Mouse (Mus musculus): ENCODE results near the gene Dad1. TPM values are rescaled to one million over a fixed set of nuclear protein-coding genes. Genes with fewer than 3 reads are reported as not detected.

Dad1 gene
- polyA plus RNA-seq, 1 experiment from 2014 or later, result 256 TPM

DNA sequence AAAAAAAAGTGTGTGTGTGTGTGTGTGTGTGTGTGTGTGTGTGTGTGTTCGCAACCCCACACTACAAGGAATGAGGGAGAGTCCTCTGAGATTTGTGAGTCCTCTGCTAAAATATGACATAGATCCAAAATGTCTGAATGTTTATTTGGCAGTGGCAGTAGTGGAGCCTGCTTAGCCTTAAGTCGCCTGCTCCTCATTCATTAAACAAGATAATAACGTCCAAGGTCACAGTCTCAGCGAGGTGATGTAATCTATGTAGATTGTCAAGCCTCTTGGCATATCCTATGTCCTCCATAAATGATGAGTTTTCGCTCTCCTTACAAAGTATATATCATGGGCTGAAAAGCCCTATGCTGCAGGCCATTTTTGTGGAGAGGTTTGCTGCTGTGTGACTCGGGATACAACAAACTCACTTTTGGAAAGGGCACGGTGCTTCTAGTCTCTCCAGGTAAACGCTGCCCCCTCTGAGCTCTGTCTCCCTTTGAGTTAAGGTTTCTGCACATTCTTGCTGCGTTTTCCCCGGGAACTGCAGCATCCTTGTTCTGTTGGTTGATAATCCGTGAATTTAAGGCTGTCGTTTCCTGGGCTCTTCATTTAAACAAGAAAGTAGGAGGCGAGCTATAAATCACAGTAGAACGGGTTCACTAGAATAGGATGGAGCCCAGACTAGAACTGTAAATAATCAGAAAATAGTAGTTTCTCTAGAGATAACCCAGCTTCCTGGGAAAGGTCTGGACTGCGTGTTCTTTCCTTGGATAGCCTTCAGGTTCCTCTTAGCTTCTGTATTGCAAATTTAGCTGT lies 47.0 kb downstream of the Dad1 start:
- Histone ChIP-seq H3K36me3 (replicated peaks; ENCODE audit: control insufficient read depth, insufficient read depth, low read depth, low read length) (no peaks in the 10 kb centered on the region), H3K27me3 (ENCODE audit: control insufficient read depth, insufficient read depth, low read length) (no peaks in the 10 kb centered on the region), H3K4me2 (ENCODE audit: low read depth, low read length) (no peak overlapping the region), H3K27ac (replicated peaks; ENCODE audit: low read depth, low read length) (no peak overlapping the region), H3K4me3 (ENCODE audit: low read depth, low read length) (no peak overlapping the region), H3K9ac (replicated peaks; ENCODE audit: low read length) (no peak overlapping the region), H3K4me1 (ENCODE audit: control insufficient read depth, insufficient read depth, low read length) (no peaks in the 10 kb centered on the region), H3K9me3 (replicated peaks; ENCODE audit: control insufficient read depth, low read length) (no peaks in the 10 kb centered on the region)
- ATAC-seq (replicated peaks; ENCODE audit: insufficient number of reproducible peaks, low FRiP score, low TSS enrichment, low read depth) (no peak), DNase-seq (ENCODE audit: low spot score) (no peak)
- 79% methylated on average over 15 of the region's 15 CpGs for WGBS

DNA sequence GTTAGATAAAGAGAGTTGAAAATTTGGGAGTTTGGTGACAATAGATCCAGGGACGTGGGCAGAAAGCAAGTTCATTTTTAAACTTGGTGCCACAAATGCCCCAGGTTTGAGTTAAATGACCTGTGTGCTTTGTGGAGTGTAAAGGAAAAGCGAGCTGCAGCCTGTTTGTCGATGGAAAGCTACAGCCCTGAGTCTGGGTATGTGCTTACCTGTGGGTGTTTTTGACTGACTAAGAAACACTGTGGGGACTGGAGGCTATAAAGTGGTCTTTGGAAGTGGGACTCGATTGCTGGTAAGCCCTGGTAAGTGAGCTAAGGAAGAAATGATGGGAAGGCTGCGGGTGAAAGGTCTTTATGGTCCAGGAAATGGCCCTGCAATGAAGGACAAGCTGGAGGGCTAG lies 47.6 kb downstream of the Dad1 start:
- DNase-seq (ENCODE audit: low spot score), result no peak
- WGBS, result 75% methylated on average over 5 of the region's 5 CpGs
- no peak overlapping the region for H3K9ac ChIP-seq (replicated peaks; ENCODE audit: low read length)
- H3K27me3 ChIP-seq (ENCODE audit: control insufficient read depth, insufficient read depth, low read length), result no peaks in the 10 kb centered on the region
- no peaks in the 10 kb centered on the region for H3K4me1 ChIP-seq (ENCODE audit: control insufficient read depth, insufficient read depth, low read length)
- no peaks in the 10 kb centered on the region for H3K9me3 ChIP-seq (replicated peaks; ENCODE audit: control insufficient read depth, low read length)
- H3K4me3 ChIP-seq (ENCODE audit: low read depth, low read length), result no peak overlapping the region
- no peak overlapping the region for H3K4me2 ChIP-seq (ENCODE audit: low read depth, low read length)
- H3K27ac ChIP-seq (replicated peaks; ENCODE audit: low read depth, low read length), result no peak overlapping the region
- H3K36me3 ChIP-seq (replicated peaks; ENCODE audit: control insufficient read depth, insufficient read depth, low read depth, low read length), result no peaks in the 10 kb centered on the region
- ATAC-seq (replicated peaks; ENCODE audit: insufficient number of reproducible peaks, low FRiP score, low TSS enrichment, low read depth), result no peak

DNA sequence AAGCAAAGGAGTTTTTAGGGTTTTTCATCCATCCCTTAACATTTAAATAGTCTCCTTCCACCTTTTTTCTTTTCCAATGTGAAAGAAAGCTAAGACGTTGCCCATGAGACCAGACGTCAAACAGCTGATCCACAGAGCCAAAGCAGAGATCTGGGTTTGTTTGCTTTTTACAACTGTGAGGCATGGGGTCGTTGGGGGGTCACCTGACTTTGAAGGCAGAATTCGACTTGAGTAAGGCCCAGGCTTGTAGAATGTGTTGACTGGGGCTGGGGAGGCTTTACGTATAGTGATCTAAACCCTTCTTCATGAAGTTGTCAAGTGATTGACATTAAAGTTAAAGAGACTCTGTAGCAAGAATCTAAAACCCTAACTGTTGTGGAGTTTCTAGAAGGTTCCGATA lies 48.0 kb downstream of the Dad1 start:
- no peaks in the 10 kb centered on the region for H3K27me3 ChIP-seq (ENCODE audit: control insufficient read depth, insufficient read depth, low read length)
- ATAC-seq (replicated peaks; ENCODE audit: insufficient number of reproducible peaks, low FRiP score, low TSS enrichment, low read depth) (no peak), DNase-seq (ENCODE audit: low spot score) (peak; percentile 35)
- H3K4me3 ChIP-seq (ENCODE audit: low read depth, low read length), result no peak overlapping the region
- H3K4me2 ChIP-seq (ENCODE audit: low read depth, low read length), result no peak overlapping the region
- no peaks in the 10 kb centered on the region for H3K4me1 ChIP-seq (ENCODE audit: control insufficient read depth, insufficient read depth, low read length)
- H3K36me3 ChIP-seq (replicated peaks; ENCODE audit: control insufficient read depth, insufficient read depth, low read depth, low read length), result no peaks in the 10 kb centered on the region
- no peaks in the 10 kb centered on the region for H3K9me3 ChIP-seq (replicated peaks; ENCODE audit: control insufficient read depth, low read length)
- no peak overlapping the region for H3K9ac ChIP-seq (replicated peaks; ENCODE audit: low read length)
- WGBS, result 50% methylated on average over 6 of the region's 6 CpGs
- H3K27ac ChIP-seq (replicated peaks; ENCODE audit: low read depth, low read length), result no peak overlapping the region

DNA sequence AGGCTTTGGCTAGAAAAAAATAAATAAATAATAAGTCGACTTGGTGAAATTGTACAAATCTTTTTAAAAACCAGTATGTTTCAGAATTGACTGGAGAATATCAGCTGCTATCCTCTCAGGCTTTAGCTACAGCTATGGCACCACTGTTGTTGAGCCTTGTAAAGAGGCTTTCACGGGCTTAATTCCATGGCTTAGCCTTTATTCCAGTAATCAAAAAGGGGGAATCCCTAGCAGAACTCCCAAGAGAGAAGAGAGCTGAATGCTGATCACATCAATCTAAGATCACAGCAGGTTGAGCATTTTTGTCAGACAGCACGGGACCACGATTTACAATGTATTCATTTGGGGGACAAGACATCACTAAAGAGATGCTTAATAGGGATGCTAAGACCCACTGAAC lies 49.1 kb downstream of the Dad1 start:
- no peaks in the 10 kb centered on the region for H3K36me3 ChIP-seq (replicated peaks; ENCODE audit: control insufficient read depth, insufficient read depth, low read depth, low read length)
- no peaks in the 10 kb centered on the region for H3K4me1 ChIP-seq (ENCODE audit: control insufficient read depth, insufficient read depth, low read length)
- H3K27ac ChIP-seq (replicated peaks; ENCODE audit: low read depth, low read length), result no peak overlapping the region
- H3K9me3 ChIP-seq (replicated peaks; ENCODE audit: control insufficient read depth, low read length), result no peaks in the 10 kb centered on the region
- H3K27me3 ChIP-seq (ENCODE audit: control insufficient read depth, insufficient read depth, low read length), result no peaks in the 10 kb centered on the region
- no peak for DNase-seq (ENCODE audit: low spot score)
- H3K9ac ChIP-seq (replicated peaks; ENCODE audit: low read length), result no peak overlapping the region
- no peak for ATAC-seq (replicated peaks; ENCODE audit: insufficient number of reproducible peaks, low FRiP score, low TSS enrichment, low read depth)
- WGBS, result 82% methylated on average over 4 of the region's 4 CpGs
- H3K4me2 ChIP-seq (ENCODE audit: low read depth, low read length), result no peak overlapping the region
- no peak overlapping the region for H3K4me3 ChIP-seq (ENCODE audit: low read depth, low read length)

DNA sequence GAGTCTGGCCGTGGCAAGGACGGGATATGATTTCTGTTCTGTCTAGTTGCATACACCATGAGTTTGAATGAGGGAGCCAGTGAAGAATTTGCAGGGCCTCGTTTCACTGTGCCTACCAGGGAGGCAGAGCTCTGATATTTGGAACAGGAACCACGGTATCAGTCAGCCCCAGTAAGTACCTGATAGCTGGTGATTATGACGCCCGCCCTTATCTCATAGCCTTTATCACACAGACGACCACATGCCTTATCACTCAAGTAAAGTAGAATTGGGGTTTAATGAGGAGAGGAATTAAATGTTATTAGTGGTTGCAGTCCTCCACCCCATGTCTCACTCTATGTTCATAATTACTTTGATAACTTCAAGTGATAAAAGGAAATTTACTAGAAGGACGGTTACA lies 49.6 kb downstream of the Dad1 start:
- 84% methylated on average over 8 of the region's 8 CpGs for WGBS
- DNase-seq (ENCODE audit: low spot score) (no peak), ATAC-seq (replicated peaks; ENCODE audit: insufficient number of reproducible peaks, low FRiP score, low TSS enrichment, low read depth) (no peak)
- no peak overlapping the region for H3K4me3 ChIP-seq (ENCODE audit: low read depth, low read length)
- H3K4me2 ChIP-seq (ENCODE audit: low read depth, low read length), result no peak overlapping the region
- H3K9me3 ChIP-seq (replicated peaks; ENCODE audit: control insufficient read depth, low read length), result no peaks in the 10 kb centered on the region
- no peak overlapping the region for H3K27ac ChIP-seq (replicated peaks; ENCODE audit: low read depth, low read length)
- H3K9ac ChIP-seq (replicated peaks; ENCODE audit: low read length), result no peak overlapping the region
- H3K36me3 ChIP-seq (replicated peaks; ENCODE audit: control insufficient read depth, insufficient read depth, low read depth, low read length), result no peaks in the 10 kb centered on the region
- H3K4me1 ChIP-seq (ENCODE audit: control insufficient read depth, insufficient read depth, low read length), result no peaks in the 10 kb centered on the region
- no peaks in the 10 kb centered on the region for H3K27me3 ChIP-seq (ENCODE audit: control insufficient read depth, insufficient read depth, low read length)

DNA sequence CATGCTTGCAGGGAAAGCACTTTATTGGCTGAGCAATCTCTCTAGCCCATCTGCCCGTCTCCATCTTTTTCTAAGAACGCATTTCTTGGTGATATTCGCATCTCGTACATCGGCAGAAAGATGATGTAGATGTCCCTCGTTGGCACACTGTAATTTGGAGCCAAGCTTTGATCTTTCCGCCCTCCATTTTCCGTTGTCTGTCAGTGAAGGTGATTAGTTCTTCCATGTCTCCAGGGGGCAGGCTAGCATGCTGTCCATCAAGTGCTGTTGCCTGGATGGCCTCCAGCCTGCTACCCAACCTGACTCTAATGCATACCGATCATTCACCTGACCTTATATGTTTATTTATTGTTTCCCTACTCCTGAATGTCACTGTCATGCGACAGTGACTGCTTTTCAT lies 50.1 kb downstream of the Dad1 start:
- DNase-seq (ENCODE audit: low spot score) (no peak), ATAC-seq (replicated peaks; ENCODE audit: insufficient number of reproducible peaks, low FRiP score, low TSS enrichment, low read depth) (no peak)
- H3K4me1 ChIP-seq (ENCODE audit: control insufficient read depth, insufficient read depth, low read length), result no peaks in the 10 kb centered on the region
- H3K27me3 ChIP-seq (ENCODE audit: control insufficient read depth, insufficient read depth, low read length), result no peaks in the 10 kb centered on the region
- H3K36me3 ChIP-seq (replicated peaks; ENCODE audit: control insufficient read depth, insufficient read depth, low read depth, low read length), result no peaks in the 10 kb centered on the region
- no peak overlapping the region for H3K4me2 ChIP-seq (ENCODE audit: low read depth, low read length)
- H3K9me3 ChIP-seq (replicated peaks; ENCODE audit: control insufficient read depth, low read length), result no peaks in the 10 kb centered on the region
- H3K4me3 ChIP-seq (ENCODE audit: low read depth, low read length), result no peak overlapping the region
- no peak overlapping the region for H3K27ac ChIP-seq (replicated peaks; ENCODE audit: low read depth, low read length)
- no peak overlapping the region for H3K9ac ChIP-seq (replicated peaks; ENCODE audit: low read length)
- WGBS, result 84% methylated on average over 10 of the region's 10 CpGs

DNA sequence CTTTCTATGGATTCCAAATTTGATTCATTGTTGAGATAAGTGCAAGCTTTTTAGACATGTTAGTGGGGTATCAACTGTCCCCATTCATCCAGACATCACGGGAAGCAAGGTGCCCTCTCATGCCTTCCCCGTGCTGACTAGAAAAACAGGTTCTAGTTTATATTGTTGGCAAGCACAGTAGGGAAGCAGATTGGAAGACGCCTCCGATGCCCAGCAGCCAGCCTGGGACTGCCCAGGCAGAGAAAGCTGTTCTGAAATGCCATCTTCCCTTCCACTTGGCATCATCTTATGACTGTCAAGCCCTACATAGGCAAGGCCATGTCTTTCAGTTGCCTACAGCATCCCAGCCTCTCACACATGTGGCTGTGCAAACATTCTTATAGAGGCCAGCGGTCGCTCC lies 50.7 kb downstream of the Dad1 start:
- no peak overlapping the region for H3K4me2 ChIP-seq (ENCODE audit: low read depth, low read length)
- H3K36me3 ChIP-seq (replicated peaks; ENCODE audit: control insufficient read depth, insufficient read depth, low read depth, low read length), result no peaks in the 10 kb centered on the region
- no peak overlapping the region for H3K4me3 ChIP-seq (ENCODE audit: low read depth, low read length)
- H3K9me3 ChIP-seq (replicated peaks; ENCODE audit: control insufficient read depth, low read length), result no peaks in the 10 kb centered on the region
- H3K9ac ChIP-seq (replicated peaks; ENCODE audit: low read length), result no peak overlapping the region
- WGBS, result 93% methylated on average over 6 of the region's 6 CpGs
- DNase-seq (ENCODE audit: low spot score) (no peak), ATAC-seq (replicated peaks; ENCODE audit: insufficient number of reproducible peaks, low FRiP score, low TSS enrichment, low read depth) (no peak)
- H3K27ac ChIP-seq (replicated peaks; ENCODE audit: low read depth, low read length), result no peak overlapping the region
- no peaks in the 10 kb centered on the region for H3K27me3 ChIP-seq (ENCODE audit: control insufficient read depth, insufficient read depth, low read length)
- H3K4me1 ChIP-seq (ENCODE audit: control insufficient read depth, insufficient read depth, low read length), result no peaks in the 10 kb centered on the region

DNA sequence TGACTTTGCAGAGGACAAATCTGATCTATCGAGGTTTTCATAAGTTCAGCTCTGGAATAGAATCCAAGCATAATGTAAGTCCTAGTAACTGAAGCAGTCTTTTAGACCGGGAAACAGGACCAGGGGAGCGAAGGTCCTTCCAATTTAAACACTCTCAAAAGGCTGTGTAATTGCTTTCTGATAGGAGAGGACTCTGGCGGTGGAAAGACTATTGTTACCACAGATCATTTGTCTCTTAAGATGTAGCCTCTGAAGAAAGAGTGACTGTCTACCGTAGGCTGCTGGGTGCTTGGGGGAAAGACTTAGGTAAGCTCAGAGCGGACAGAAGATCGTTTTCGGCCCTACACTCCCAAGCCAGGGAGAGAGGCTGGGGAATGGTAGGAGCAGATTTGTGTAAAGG lies 53.5 kb downstream of the Dad1 start:
- Histone ChIP-seq H3K27ac (replicated peaks; ENCODE audit: low read depth, low read length) (no peak overlapping the region), H3K4me3 (ENCODE audit: low read depth, low read length) (no peak overlapping the region), H3K9me3 (replicated peaks; ENCODE audit: control insufficient read depth, low read length) (no peaks in the 10 kb centered on the region), H3K9ac (replicated peaks; ENCODE audit: low read length) (no peak overlapping the region), H3K27me3 (ENCODE audit: control insufficient read depth, insufficient read depth, low read length) (no peaks in the 10 kb centered on the region), H3K4me2 (ENCODE audit: low read depth, low read length) (no peak overlapping the region), H3K4me1 (ENCODE audit: control insufficient read depth, insufficient read depth, low read length) (no peaks in the 10 kb centered on the region), H3K36me3 (replicated peaks; ENCODE audit: control insufficient read depth, insufficient read depth, low read depth, low read length) (no peaks in the 10 kb centered on the region)
- DNase-seq (ENCODE audit: low spot score) (no peak), ATAC-seq (replicated peaks; ENCODE audit: insufficient number of reproducible peaks, low FRiP score, low TSS enrichment, low read depth) (no peak)
- WGBS, result 76% methylated on average over 8 of the region's 8 CpGs

All from embryonic facial prominence, embryonic 11.5 days (tissue).